Mouse (Mus musculus) heart, postnatal 0 days (tissue): ENCODE results near the gene Wdr46. TPM values are rescaled to one million over a fixed set of nuclear protein-coding genes. Genes with fewer than 3 reads are reported as not detected.
"Not testable (repeated sequence)": the region's sequence is repeated elsewhere in the genome, so short reads cannot be mapped to it uniquely, and the experiment has no call there.

Experiments used
- ATAC-seq: fragments of 200-750 bp; cut with Nextera tagmentation; 2 replicates; pipeline ENCODE4 v1.8.0; 2017; ENCODE audit warnings: low read depth, moderate number of reproducible peaks, moderate library complexity; ENCODE audit not compliant: insufficient read depth
- DNase-seq: peaks from one replicate; pipeline ENCODE4 v3.0.0-alpha.2; 2016; ENCODE audit warnings: low spot score
- H3K27ac ChIP-seq: fragments of 300-500 bp; sonication (generic); 2 replicates; pipeline ENCODE4 v1.5.1; 2014; ENCODE audit warnings: low read depth, mild to moderate bottlenecking
- H3K27me3 ChIP-seq: fragments of 300-500 bp; sonication (generic); 2 replicates; pipeline ENCODE4 v1.6.1; 2014; ENCODE audit warnings: low read length, mixed read lengths; ENCODE audit not compliant: control insufficient read depth, insufficient read depth
- H3K36me3 ChIP-seq: fragments of 300-500 bp; sonication (generic); replicated peaks from 2 replicates; pipeline ENCODE4 v1.6.1; 2014; ENCODE audit warnings: low read length, mixed read lengths; ENCODE audit not compliant: control insufficient read depth, insufficient read depth
- H3K4me1 ChIP-seq: fragments of 300-500 bp; sonication (generic); 2 replicates; pipeline ENCODE4 v1.6.1; 2014; ENCODE audit warnings: antibody characterized with exemption; ENCODE audit not compliant: control insufficient read depth, insufficient read depth
- H3K4me2 ChIP-seq: fragments of 300-500 bp; sonication (generic); 2 replicates; pipeline ENCODE4 v1.6.1; 2014; ENCODE audit warnings: low read depth, mild to moderate bottlenecking, low read length, moderate library complexity
- H3K4me3 ChIP-seq: fragments of 300-500 bp; sonication (generic); 2 replicates; pipeline ENCODE4 v1.5.1; 2014; ENCODE audit warnings: low read depth, low read length
- H3K9ac ChIP-seq: fragments of 300-500 bp; sonication (generic); replicated peaks from 2 replicates; pipeline ENCODE4 v1.6.1; 2014; ENCODE audit warnings: low read depth, low read length, mixed read lengths
- H3K9me3 ChIP-seq: fragments of 300-500 bp; sonication (generic); replicated peaks from 2 replicates; pipeline ENCODE4 v1.6.1; 2016; ENCODE audit warnings: low read length; ENCODE audit not compliant: control insufficient read depth
- CTCF ChIP-seq: IDR thresholded peaks from 2 replicates; pipeline ENCODE4 v1.5.1; 2016; ENCODE audit warnings: antibody characterized with exemption, control low read depth, low read depth
- EP300 ChIP-seq: IDR thresholded peaks from 2 replicates; pipeline ENCODE4 v1.6.1; 2016; ENCODE audit warnings: antibody characterized with exemption, low read depth
- WGBS: fragments of 180-500 bp; shearing (Covaris S2); extraction: QIAGEN DNeasy Blood & Tissue Kit; methylation state at CpG from one replicate; pipeline ENCODE4 v1.1.7; 2014; 5-methylcytosine and 5-hydroxymethylcytosine counted together
- polyA plus RNA-seq: library from polyadenylated mRNA; unstranded; fragments of >200 nt; fragmentation: Nextera tagmentation; extraction: Ambion mirVana; gene quantifications from 2 replicates; pipeline ENCODE4 v1.2.1, GENCODE M21; 2015
- total RNA-seq: library from RNA; depleted of rRNA; stranded (reverse); fragments of >200 nt; gene quantifications from 2 replicates; pipeline ENCODE4 v1.2.3, GENCODE M21; 2014; ENCODE audit warnings: low replicate concordance

Gene Wdr46
- total and polyA plus RNA-seq, 2 experiments from 2014 or later: 6.7 to 11.1 TPM

DNA sequence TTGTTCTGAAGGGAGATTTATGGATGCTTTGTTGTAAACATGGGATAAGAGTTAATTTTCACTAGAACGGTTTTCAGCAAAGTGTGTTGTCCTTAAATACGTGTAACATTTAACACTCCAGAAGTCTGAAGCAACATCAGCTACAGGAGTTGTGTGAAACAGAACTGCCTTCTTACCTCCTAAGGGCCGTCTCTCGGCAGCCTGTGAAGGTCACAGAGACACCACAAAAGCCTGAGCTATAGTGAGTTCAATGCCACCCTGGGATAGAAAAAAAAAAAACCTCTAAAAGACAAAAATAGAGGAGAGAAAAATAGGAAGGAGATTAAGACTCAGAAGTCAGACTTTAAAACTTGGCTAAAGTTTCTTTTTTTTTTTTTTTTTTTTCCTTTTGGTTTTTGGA, 38.4 kb upstream of the Wdr46 start:
- Histone ChIP-seq H3K27ac (peak overlapping the region; percentile 22; the same call in 1 of the 2 replicates), H3K9ac (no peak overlapping the region), H3K9me3 (no peaks in the 10 kb centered on the region), H3K27me3 (no peaks in the 10 kb centered on the region), H3K4me1 (no peaks in the 10 kb centered on the region), H3K4me2 (no peak overlapping the region), H3K36me3 (no peaks in the 10 kb centered on the region), H3K4me3 (no peak overlapping the region)
- 40% methylated on average over 4 of the region's 4 CpGs for WGBS
- ATAC-seq (no peak), DNase-seq (no peak)
- TF ChIP-seq EP300 (no peak), CTCF (no peak)

DNA sequence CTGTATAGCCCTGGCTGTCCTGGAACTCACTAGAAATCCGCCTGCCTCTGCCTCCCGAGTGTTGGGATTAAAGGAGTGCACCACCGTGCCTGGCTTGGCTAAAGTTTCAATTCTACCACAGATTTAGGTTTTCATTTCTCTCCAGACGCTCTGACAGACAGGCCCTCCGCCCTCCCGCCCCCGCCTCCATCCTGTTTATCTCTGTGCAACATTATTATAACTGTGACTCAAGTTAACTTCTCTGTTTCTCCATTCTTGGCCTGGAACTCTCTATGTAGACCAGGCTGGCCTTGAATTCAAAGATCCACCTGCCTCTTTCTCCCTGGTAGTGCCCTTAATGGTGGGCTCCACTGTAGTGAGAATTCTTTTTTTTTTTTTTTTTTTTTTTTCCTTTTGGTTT, 38.0 kb upstream of the Wdr46 start:
- no peak for DNase-seq
- Histone ChIP-seq H3K9me3 (no peaks in the 10 kb centered on the region), H3K4me2 (no peak overlapping the region), H3K4me3 (no peak overlapping the region), H3K36me3 (no peaks in the 10 kb centered on the region), H3K27me3 (no peaks in the 10 kb centered on the region), H3K4me1 (no peaks in the 10 kb centered on the region), H3K9ac (no peak overlapping the region), H3K27ac (no peak overlapping the region)
- TF ChIP-seq CTCF (no peak), EP300 (no peak)
- ATAC-seq: no peak
- 70% methylated on average over 7 of the region's 7 CpGs for WGBS

DNA sequence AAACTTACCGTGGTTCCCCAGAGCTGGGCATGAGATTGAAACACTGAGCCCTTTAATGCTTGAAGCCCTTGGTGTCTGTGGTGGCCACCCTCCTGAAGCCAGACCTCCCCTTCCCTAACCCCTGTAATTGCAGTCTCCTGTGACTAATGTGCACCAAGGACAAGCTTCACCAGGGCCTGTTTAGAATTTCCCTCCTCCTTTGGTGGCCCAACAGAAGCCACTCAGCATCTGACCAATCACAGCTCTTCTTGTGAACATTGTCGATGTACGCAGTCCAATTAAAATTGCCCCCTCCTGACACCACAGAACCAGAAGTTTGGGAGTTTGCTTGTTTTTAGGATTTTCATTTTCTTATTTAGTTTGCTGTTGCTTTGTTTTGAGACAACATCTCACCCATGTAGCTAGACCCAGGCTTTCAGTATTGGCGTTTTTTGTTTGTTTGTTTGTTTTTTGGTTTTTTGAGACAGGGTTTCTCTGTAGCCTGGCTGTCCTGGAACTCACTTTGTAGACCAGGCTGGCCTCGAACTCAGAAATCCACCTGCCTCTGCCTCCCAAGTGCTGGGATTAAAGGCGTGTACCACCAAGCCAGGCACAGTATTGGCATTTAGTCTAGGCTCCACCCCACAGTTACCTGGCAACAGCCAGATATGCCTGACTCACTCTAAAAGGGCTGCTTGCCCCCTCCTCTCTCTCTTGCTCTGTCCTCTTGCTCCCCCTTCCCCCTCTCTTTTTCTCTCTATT, 36.4 kb upstream of the Wdr46 start:
- not testable (repeated sequence) for H3K27me3 ChIP-seq, H3K4me1 ChIP-seq, ATAC-seq, H3K27ac ChIP-seq, H3K4me3 ChIP-seq, DNase-seq, H3K9ac ChIP-seq, H3K9me3 ChIP-seq, H3K36me3 ChIP-seq, H3K4me2 ChIP-seq
- 74% methylated on average over 6 of the region's 6 CpGs for WGBS

DNA sequence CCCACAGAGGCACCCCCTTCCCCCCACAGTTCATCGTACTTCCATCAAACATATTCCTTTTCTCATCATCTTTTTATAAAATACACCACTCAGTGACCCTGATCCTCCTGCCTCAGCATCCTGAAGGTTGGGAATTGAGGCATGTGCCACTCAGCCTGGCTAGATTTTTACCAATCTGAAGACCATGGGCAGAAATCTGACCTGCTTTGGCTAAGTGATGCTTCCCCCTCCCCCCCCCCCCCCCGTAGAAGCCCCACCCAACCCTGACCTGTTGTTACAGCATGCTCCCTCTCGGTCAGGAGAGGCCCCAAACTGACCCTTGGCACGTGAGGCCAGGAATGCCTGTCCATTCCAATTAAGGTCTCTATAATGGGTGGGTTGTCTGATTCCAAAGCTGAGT, 35.6 kb upstream of the Wdr46 start, which contains the start of gene Platr17:
Gene Platr17, plus strand, starts transcription at position 301 of the 400 bp plus-strand sequence.
- H3K27ac ChIP-seq, H3K27me3 ChIP-seq, ATAC-seq, H3K4me1 ChIP-seq, DNase-seq, H3K36me3 ChIP-seq, H3K9me3 ChIP-seq, H3K4me3 ChIP-seq, H3K9ac ChIP-seq, H3K4me2 ChIP-seq: not testable (repeated sequence)
- WGBS: 50% methylated on average over 3 of the region's 4 CpGs

DNA sequence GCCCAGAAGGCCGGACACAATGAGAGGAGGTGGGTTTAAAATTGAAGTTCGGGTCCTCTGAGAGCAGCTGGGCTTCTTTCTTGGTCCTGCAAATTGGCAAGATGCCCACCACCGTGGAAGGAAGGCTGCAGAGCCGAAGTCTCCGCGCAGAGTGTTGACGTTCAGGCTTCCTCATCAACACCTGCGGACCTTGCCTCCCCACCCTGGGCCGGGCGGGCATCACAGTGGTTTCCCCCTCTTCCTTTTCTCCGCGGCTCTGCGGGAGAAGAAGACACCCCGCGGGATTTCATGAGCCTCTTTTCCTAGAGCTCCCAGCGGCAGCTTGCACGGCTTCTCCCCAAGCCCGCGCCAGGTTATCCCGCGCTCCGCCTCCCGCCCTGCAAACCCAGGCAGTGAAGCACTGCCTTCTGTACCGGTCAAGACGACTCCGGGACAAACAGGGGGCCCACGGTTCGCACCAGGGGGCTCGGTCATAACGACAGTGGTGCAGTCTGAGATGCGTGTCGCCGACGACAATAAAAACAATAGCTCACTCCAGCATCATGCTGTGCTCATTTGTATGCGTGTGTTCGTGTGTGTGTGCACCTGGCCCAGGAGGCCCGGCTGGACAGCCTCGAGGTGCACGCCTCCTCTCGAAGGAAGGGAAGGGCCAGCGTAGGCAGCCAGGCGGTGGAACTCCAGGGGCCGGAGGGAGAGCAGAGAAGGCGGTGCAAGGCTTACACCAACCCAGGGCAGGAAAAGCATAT, 32.0 kb upstream of the Wdr46 start:
- DNase-seq: no peak
- no peak for TF ChIP-seq EP300
- no peak for TF ChIP-seq CTCF
- peak; percentile 18 for ATAC-seq

More for the DNA sequence above, 32.0 kb upstream of the Wdr46 start:
- peaks cover 8% of the 10 kb centered on the region for H3K4me1 ChIP-seq
- H3K4me2 ChIP-seq: peak overlapping the region; percentile 83
- peak overlapping the region; percentile 96 for H3K27ac ChIP-seq
- H3K4me3 ChIP-seq: peak overlapping the region; percentile 93
- H3K27me3 ChIP-seq: no peaks in the 10 kb centered on the region
- peaks cover 28% of the 10 kb centered on the region for H3K36me3 ChIP-seq
- 1% methylated on average over 42 of the region's 44 CpGs for WGBS
- peak overlapping the region; percentile 58 for H3K9ac ChIP-seq
- H3K9me3 ChIP-seq: no peaks in the 10 kb centered on the region
